Mouse (Mus musculus) gastrocnemius, postnatal 25 days (tissue): ENCODE results near the gene Htt. TPM values are rescaled to one million over a fixed set of nuclear protein-coding genes. Genes with fewer than 3 reads are reported as not detected.
"Not testable (repeated sequence)": the region's sequence is repeated elsewhere in the genome, so short reads cannot be mapped to it uniquely, and the experiment has no call there.

ENCODE experiments used
- DNase-seq: peaks from one replicate; pipeline ENCODE4 v3.0.0; 2022
- long read RNA-seq, 2 experiments: library from polyadenylated mRNA; stranded (forward); transcript quantifications; one replicate each; pipeline ENCODE4 v2.0.0; 2021
- total RNA-seq, 2 experiments: library from RNA; stranded (reverse); gene quantifications; 1 replicate in 1 of 2; 2 replicates in 1 of 2; pipeline ENCODE4 v1.2.3; 2021

The Htt gene
- total RNA-seq, result 1 to 10 TPM; 7.7 to 7.9 TPM
- long read RNA-seq, experiment 1, partial matches to known transcripts, result 3 of 3 reads
- long read RNA-seq, experiment 1, other reads (novel, unspliced or antisense), result 0 of 3 reads
- long read RNA-seq, experiment 2, partial matches to known transcripts, result 2 of 3 reads
- long read RNA-seq, experiment 2, other reads (novel, unspliced or antisense), result 1 of 3 reads

DNA sequence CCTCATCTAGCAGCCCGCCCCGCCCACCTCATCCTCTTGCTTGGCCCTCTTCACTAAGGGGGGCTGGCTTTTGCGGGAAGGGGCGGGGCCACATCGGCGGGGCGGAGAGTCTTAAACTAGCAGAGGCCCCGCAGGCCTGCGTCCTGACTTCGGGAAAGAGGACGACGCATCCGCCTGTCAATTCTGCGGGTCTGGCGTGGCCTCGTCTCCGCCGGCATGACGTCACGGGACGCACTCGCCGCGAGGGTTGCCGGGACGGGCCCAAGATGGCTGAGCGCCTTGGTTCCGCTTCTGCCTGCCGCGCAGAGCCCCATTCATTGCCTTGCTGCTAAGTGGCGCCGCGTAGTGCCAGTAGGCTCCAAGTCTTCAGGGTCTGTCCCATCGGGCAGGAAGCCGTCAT, at the start of gene Htt:
TSS of gene Htt (plus strand) at position 232 of the 400 bp plus-strand sequence.
- peak; percentile 95 for DNase-seq

DNA sequence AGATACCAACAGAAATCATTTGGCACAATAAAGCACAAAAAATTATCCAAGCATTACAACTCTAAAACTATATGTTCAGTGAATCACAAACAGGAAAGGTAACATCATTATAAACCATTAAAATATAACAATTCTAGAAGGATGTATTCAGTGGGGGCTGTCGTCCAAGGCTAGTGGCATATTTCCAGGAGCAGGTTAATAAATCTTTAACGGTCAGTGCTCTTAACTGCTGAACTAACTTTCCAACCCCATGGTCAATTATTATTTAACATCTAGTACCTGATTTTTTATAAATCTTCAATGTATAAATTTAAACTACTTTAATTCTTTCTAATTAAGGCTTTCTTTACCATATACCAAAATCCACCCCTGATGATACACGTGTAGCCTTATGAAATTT, 47.2 kb upstream of the Htt start:
- not testable (repeated sequence) for DNase-seq

DNA sequence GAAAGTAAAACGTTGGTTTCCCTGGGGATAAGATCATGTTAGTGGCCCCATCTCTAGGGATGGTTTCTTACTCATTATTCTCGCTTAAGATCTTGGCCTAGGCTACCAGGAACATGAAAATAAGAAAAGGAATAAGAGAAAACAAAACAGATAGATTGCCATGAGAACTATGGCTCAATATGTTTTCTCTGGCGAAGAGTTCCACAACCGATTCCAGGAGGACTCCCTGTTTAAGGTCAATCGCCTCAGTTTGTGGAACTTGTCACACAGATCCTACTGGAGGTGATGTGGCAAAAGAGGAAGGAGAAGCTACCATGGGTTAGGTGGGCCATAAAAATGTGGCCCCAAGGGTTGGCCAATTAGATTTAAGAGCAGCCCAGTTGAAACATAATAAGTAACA, 46.7 kb upstream of the Htt start:
- no peak for DNase-seq

DNA sequence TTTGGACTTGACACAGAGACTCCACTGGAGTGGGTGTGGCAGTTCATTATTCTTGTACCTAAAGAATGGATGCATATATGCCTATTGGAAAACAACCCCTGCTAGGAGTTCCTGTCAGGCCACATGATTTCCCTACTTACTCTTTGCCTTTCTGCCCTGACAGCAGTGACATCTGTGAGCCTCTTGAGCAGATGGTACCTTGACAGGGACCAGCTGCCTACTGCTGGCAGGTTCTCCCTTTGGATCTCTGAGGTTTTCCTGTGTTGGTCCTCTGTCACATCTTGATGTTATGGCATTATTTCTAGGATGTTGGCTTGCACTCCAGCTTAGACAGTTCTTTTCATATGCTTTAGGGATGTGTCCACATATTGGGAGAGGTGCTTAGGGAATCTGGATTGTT, 32.4 kb upstream of the Htt start:
- no peak for DNase-seq

DNA sequence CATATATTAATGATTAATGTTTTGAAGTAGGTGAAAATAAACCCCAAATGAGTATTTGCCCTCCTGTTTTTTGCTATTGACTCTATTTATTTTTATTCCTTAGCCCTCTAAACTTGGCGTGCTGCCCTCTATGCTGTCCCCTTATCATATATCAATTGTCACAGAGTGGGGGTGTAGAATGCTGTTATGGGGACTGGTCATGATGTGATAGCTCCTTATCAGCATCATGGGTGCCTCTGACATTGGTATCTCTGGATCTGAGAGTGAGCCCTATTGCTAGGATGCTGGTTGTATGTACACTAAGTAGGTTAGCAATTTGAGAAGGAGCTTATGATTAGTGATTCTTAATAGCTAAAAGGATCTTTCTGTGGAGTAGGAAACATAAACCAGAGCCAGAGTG, 31.3 kb upstream of the Htt start:
- DNase-seq, result no peak

DNA sequence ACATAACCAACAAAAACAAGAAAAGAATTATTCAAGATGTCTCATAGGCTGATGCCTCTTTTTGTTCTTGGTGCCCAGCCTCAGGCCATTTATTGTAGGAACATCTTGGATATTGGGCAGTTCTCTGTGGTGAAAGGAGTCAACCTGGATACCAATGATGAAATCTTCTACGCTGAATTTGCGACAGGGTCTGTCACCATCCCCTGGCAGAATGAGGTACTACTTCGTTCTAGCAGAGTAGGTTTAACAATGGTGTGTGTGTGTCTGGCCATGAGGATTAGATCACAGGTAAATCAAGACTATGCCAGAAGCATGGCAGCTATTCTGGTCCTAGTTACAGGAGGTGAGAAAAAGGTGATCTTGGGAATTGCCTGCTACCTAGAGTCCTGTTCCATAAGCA, 10.1 kb upstream of the Htt start:
- DNase-seq, result no peak

DNA sequence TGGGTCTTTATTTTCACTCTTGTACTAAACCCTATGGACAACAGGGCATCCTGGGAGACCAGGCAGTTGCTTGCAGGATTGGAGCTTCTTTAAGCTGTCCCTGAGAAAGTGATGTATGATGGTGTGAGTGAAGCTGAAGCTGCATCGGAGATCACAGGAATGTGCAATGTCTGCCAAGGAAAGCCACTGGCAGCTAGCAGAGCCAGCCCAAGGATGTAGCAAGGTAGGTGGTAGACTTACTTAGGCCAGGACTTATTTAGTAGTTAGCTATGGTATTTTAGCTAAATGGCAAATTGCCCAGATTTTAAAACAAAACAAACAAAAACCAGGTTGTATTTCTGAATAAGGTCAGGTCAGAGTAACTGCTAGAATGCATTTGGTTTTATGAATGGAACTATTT, 2.8 kb upstream of the Htt start:
- no peak for DNase-seq

DNA sequence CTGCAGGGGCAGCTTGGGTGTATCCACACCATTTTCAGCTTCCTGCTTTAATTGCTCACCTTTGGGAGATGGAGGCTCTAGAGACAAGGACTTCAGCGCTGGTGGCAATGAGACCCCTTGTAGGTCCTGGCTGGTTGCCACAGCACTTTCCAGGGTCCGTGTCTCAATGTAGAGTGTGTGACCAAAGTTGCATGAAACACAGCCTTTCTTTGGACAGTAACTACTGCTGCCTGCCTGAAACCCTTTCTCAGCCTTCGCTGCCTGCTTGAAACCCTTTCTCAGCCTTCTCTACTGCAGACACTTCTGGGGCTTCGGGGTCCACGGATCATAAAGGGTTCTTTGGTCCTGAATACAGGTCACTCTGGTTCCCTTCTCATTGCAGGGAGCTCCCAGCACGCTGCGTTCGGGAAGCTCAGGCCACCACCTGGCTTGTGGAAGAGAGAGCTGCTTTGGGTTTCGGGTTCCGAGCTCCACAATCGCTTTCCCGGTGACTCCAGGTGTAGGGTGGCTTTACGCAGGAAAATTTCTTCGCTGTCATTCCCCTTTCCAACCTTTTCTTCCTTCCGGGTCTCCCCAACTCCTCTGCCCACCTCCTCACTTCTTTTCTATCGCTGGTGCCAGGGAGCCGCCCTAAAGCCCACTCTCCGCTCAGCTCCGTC, 561 bp upstream of the Htt start:
- no peak for DNase-seq

DNA sequence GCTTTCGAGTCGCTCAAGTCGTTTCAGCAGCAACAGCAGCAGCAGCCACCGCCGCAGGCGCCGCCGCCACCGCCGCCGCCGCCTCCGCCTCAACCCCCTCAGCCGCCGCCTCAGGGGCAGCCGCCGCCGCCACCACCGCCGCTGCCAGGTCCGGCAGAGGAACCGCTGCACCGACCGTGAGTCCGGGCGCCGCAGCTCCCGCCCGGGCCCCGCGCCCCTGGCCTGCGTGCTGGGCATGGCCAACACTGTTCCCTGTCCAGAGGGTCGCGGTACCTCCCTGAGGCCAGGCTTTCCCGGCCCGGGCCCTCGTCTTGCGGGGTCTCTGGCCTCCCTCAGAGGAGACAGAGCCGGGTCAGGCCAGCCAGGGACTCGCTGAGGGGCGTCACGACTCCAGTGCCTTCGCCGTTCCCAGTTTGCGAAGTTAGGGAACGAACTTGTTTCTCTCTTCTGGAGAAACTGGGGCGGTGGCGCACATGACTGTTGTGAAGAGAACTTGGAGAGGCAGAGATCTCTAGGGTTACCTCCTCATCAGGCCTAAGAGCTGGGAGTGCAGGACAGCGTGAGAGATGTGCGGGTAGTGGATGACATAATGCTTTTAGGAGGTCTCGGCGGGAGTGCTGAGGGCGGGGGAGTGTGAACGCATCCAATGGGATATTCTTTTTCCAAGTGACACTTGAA, 533 bp downstream of the Htt start:
- peak; percentile 7 for DNase-seq

DNA sequence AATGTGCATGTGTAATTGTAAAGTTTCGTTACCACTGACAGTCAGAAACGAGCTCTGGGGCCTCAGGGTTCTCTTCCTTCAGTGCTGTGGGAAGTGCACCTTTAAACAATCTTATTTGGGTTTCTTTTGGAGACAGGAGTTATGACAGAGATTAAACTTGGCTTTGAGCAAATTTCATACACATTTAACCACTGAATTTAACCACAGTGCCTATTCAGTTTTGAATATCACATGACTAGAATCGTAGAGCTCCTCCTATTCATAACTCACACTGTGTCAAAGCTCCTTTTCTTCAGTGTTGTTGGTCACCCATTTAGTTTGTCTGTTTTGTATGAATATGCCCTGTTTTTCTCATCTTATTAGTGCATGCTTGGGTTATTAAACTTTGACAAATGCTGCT, 10.3 kb downstream of the Htt start:
- DNase-seq, result no peak

DNA sequence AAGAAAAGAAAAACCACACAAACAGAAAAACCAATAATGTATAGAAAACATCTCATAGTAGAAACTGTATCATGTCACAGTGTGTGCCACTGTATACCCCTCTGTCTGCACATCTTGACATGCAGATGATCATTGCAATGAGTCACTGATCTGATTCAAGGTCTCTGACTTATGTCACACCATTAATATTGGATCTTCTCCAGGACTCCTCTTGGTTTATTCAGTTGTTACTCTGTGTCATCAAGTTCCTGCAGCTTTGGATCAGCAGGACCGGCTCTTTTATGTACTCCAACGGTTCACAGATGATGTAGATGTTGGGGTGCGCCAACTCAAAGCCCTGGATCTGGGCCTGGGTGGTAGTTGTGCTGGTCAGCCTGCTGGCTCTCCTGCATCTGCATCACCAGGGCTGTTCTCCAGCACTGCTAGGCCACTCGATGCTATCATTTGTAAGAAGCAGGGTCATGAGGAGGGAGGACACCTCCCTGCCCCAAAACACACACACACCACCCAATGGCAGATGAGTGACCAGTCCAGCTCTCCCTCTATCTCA, 11.2 kb downstream of the Htt start:
- no peak for DNase-seq

DNA sequence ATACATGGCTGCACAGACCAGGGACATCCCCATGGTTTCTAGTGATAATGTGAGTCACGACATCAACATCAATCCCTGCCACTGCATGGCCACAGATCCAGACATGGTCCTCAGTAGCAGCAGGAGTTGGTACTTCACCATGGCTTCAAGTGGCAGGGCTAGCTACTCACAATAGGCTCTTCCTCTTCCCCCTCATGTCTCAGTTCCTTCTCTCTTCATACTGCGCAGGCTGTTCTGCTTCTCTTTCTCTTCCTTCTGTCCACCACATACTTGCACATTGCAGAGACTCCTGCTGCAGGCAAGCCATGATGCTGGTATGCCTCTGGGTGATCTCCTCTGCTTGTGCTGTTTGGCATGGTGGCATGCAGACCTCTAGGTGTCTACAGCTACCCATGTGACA, 11.9 kb downstream of the Htt start:
- DNase-seq, result no peak

DNA sequence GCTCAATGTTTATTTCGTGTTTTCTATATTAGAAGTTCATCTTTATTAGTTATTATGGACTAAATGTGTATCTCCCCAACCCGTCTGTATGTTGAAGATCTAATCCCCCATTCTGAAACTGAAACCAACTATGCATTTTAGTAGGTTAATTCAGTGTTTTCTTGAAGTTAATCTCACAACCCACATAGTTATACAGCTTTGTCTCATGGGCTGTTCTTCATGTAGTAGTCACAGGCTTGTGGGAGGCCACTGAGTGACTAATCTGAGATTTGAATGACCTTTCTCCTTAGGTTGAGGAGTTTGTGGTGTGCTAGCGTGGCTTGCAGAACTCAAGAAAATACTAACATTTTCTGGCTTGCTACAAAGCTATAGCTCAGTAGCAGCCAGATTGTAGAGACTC, 23.5 kb downstream of the Htt start:
- DNase-seq, result no peak

DNA sequence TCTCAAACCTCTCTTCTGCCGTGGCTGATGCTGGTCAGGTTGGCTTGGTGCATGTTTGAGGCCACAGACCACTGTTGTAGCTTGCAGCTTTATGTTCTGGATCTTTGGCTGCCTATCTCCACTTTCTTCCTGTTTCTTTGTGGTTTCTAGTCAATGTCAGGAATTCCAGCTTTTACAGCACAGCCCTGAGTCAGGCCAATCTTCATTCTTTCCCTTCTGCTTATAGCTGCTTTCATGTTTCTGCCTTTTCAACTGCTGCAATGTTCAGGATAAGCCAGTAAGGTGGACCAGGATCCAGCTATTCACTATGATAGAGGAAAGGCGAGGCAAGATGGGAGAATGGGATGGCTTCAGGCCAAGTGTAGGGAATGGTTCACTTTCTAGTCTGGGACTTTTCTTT, 29.6 kb downstream of the Htt start:
- no peak for DNase-seq

DNA sequence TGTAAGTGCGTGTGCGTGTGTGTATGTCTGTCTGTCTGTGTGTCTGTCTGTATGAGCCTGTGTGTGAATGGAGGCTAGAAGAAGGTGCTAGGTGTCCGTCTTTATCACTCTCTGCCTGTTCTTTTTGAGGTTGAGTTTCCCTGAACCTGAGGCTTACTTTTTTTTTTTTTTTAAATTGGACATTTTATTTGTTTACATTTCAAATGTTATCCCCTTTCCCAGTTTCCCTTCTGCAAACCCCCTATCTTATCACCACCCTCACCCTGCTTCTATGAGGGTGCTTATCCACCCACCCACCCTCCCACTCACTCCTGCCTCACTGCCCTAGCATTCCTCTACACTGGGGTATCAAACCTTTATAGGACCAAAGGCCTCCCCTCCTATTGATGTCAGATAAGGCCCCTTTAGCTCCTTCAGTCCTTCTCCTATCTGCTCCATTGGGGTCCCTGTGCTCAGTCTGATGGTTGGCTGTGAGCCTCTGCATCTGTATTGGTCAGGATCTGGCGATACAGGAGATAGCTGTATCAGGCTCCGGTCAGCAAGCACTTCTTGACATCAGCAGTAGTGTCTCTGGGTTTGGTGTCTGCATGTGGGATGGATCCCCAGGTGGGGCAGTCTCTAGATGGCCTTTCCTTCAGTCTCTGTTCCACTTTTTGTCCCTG, 38.9 kb downstream of the Htt start:
- no peak for DNase-seq

DNA sequence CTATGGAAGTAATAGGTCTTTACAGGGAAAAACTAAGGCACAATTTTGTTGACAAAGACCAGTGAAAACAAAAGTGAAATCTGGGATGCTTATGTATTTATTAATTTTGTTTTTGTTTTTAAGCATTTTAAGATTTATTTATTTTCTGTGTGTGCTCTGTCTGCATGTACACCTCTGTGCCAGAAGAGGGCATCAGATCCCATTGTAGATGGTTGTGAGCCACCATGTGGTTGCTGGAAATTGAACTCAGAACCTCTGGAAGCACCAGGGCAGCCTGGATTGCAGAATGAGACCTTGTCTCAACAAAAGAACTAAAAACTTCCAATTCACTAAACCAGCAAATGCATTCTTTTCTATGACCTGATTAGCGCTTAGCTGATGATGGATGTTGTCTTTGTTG, 44.5 kb downstream of the Htt start:
- DNase-seq, result no peak

DNA sequence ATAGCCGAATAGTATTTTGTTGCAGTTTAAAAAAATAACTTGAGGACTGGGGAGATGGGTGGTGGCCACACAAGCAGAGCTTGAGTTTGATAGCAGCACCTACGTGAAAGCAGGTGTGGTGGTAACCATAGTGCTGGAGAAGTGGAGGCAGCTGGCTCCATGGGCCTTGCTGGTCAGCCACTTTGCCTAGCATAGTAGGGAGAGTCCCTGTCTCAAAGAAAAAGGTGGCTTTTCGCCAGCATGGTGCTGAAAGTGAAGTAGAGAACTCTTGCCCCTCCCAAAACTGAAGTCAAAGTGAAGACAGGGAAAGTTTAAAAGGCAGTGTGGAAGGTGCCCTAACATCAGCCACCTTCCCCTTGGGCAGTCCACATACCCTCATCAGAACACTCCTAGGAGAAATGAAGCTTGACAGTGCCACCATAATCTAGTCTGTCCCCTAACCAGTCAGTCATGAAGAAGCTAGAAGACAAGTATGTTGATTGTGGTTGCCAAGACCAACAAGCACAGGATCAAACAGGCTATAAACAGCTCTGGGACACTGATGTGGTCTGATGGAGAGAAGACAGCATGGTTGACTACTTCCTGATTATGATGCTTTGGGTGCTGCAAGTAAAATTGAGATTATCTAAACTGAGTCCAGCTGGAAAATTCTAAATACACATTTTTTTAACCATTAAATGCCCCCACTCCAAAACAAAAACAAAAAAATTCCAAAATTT, 61.0 kb downstream of the Htt start:
- no peak for DNase-seq

DNA sequence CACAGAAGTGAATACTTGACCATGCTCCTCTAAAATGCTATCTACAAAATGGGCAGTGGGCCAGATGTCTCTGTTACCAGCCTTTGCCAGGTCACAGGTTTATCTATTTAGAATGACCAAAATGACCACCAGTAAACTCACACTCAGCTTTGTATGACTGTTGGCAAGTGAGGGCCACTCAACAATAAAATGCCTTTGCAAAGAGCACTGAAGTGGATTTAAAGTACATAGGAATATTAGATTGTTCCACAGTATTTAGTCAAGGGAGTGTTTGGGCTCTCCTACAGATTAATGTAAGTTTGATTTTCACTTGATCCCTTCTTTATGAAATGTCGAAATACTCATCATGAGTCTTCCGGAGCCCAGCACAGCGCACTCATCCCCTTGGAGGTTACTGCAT, 92.5 kb downstream of the Htt start:
- no peak for DNase-seq

DNA sequence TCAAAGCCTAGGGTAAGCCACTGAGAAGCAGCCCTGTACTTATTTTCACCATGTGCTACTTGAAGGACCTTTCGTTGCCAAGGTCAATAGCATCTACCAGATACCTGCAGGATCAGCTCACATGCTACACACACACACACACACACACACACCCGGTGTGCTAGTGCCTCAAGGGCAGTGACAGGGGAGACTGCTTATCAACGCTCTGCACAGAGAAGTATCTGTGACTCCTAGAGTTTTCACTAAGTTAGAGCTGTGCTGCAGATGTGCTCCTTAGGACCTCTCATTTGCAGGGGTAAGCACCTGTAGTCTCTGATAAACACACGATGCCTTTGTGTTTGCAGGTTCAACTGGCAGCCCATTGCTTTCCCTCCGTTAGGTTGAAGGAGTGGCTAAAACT, 103.8 kb downstream of the Htt start:
- DNase-seq, result no peak

DNA sequence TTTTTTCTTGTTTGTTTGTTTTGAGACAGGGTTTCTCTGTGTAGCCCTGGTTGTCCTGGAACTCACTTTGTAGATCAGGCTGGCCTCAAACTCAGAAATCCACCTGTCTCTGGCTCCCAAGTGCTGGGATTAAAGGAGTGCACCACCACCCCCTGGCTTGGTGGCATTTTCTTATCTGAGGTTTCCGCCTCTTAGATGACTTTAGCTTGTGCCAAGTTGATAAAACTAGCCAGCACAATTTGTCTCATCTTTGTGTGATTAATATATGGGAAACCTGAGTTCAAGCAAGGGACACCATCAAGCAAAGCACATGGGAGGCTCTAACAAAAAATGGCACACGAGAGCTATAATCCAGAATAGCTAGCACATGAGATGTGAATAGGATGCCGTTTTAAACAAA, 118.8 kb downstream of the Htt start:
- not testable (repeated sequence) for DNase-seq

DNA sequence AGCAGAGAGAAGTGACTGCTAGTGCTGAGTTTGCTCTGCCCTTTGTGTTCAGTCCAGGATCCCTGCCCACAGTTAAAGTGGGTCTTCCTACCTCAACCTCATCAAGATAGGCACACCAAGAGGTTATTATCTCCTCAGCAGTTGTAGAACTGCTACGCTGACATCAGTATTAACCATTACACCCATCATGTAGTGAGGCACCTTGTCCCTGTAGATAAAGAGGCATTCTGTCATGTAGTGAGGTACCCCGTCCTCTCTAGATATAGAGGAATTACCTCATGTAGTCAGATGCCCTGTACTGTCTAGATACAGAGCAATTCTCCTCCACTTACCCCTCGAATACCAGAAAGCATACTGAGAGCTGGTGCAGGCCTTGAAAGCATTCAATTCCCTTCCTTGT, 119.5 kb downstream of the Htt start:
- DNase-seq, result no peak

DNA sequence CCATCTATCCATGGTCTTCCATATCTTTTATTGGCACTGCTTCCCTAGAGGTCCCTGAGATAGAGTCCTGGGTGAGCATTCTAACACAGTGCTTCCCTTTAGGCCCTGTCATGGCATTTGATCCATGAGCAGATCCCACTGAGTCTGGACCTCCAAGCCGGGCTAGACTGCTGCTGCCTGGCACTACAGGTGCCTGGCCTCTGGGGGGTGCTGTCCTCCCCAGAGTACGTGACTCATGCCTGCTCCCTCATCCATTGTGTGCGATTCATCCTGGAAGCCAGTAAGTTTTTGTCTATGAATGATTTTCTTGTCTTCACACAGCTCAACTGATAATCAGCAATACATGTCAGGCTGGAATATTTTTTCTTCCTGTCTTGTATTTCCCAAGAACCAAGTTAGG, 123.7 kb downstream of the Htt start:
- no peak for DNase-seq
